Mouse (Mus musculus) liver, embryonic 15.5 days (tissue): ENCODE data around the gene 4933415F23Rik. TPM values are rescaled to one million over a fixed set of nuclear protein-coding genes. Genes with fewer than 3 reads are reported as not detected.

Experiments
- ATAC-seq: fragments of 200-750 bp; cut with Nextera tagmentation; 2 replicates; pipeline ENCODE4 v1.8.0; 2017; ENCODE audit warnings: moderate number of reproducible peaks, mild to moderate bottlenecking, moderate library complexity; ENCODE audit not compliant: insufficient read depth
- H3K27ac ChIP-seq: fragments of 300-500 bp; sonication (generic); replicated peaks from 2 replicates; pipeline ENCODE4 v1.5.1; 2015; ENCODE audit warnings: mild to moderate bottlenecking, inconsistent platforms
- H3K27me3 ChIP-seq: fragments of 300-500 bp; sonication (generic); 2 replicates; pipeline ENCODE4 v1.6.1; 2015; ENCODE audit warnings: mild to moderate bottlenecking, inconsistent platforms
- H3K36me3 ChIP-seq: fragments of 300-500 bp; sonication (generic); replicated peaks from 2 replicates; pipeline ENCODE4 v1.6.1; 2015; ENCODE audit warnings: moderate library complexity, mild to moderate bottlenecking, inconsistent platforms
- H3K4me1 ChIP-seq: fragments of 300-500 bp; sonication (generic); replicated peaks from 2 replicates; pipeline ENCODE4 v1.6.1; 2015; ENCODE audit warnings: inconsistent platforms
- H3K4me2 ChIP-seq: fragments of 300-500 bp; sonication (generic); 2 replicates; pipeline ENCODE4 v1.6.1; 2015; ENCODE audit warnings: moderate library complexity, mild to moderate bottlenecking, inconsistent platforms
- H3K4me3 ChIP-seq: fragments of 300-500 bp; sonication (generic); replicated peaks from 2 replicates; pipeline ENCODE4 v1.5.1; 2015; ENCODE audit warnings: mild to moderate bottlenecking, inconsistent platforms
- H3K9ac ChIP-seq: fragments of 300-500 bp; sonication (generic); 2 replicates; pipeline ENCODE4 v1.6.1; 2015; ENCODE audit warnings: moderate library complexity, mild to moderate bottlenecking, inconsistent platforms
- H3K9me3 ChIP-seq: fragments of 300-500 bp; sonication (generic); replicated peaks from 2 replicates; pipeline ENCODE4 v1.6.1; 2016; ENCODE audit warnings: inconsistent platforms
- whole genome bisulfite sequencing: fragments of 180-500 bp; shearing (Covaris S2); methylation state at CpG from one replicate; pipeline ENCODE4 v1.1.7; 2015; ENCODE audit warnings: mixed read lengths; ENCODE audit not compliant: insufficient replicate concordance; 5-methylcytosine and 5-hydroxymethylcytosine counted together
- polyA plus RNA-seq: library from polyadenylated mRNA; unstranded; fragments of >200 nt; fragmentation: Nextera tagmentation; extraction: Ambion mirVana; gene quantifications from 2 replicates; pipeline ENCODE4 v1.2.1, GENCODE M21; 2015

Gene 4933415F23Rik
- polyA plus RNA-seq, 1 experiment from 2014 or later: not detected

DNA sequence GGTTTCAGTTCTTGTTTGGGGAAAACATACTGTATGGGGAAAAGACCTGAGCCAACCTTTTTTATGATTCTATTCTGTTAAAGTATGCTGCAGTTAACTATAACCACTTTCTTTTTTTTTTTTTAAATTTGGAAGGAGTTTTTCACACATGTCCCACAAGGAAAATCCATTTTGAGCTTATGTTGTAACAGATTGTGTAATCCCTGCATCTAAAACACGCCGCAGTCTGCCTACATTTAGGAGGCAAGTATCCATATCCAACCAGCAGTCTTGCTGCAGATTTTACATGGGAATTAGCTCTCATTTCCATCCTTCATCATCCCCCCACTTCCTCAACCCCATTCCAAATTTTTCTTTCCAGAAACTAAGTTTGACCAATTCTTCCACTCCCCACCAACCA is 3.6 kb downstream of the 4933415F23Rik start:
- ATAC-seq: no peak
- Histone ChIP-seq H3K9me3 (no peaks in the 10 kb centered on the region), H3K9ac (no peak overlapping the region), H3K27ac (no peak overlapping the region), H3K4me3 (no peak overlapping the region), H3K4me2 (no peak overlapping the region), H3K27me3 (no peaks in the 10 kb centered on the region), H3K36me3 (no peaks in the 10 kb centered on the region), H3K4me1 (no peaks in the 10 kb centered on the region)
- WGBS: 69% methylated on average over 2 of the region's 2 CpGs

DNA sequence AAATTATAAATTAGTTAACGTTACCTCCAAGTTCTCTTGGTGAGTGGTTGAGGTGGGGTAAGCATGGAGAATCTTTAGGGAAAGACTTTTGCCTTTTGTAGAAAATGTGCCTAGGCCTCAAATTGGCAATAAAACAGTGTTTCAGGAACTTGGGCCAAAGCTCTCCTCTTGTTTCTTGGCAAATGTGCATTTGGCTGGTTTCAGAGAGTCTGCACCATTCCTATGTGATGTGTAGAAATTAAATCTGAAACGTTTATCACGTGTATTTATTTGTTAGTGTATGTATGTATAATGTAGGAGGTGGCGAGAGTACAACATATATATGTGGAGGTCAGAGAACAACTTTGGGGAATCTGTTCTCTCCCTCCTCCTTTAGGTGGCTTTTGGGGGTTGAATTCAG is 4.1 kb downstream of the 4933415F23Rik start:
- Histone ChIP-seq H3K9ac (no peak overlapping the region), H3K9me3 (no peaks in the 10 kb centered on the region), H3K27ac (no peak overlapping the region), H3K36me3 (no peaks in the 10 kb centered on the region), H3K4me1 (no peaks in the 10 kb centered on the region), H3K4me3 (no peak overlapping the region), H3K27me3 (no peaks in the 10 kb centered on the region), H3K4me2 (no peak overlapping the region)
- 55% methylated on average over 4 of the region's 4 CpGs for WGBS
- no peak for ATAC-seq

DNA sequence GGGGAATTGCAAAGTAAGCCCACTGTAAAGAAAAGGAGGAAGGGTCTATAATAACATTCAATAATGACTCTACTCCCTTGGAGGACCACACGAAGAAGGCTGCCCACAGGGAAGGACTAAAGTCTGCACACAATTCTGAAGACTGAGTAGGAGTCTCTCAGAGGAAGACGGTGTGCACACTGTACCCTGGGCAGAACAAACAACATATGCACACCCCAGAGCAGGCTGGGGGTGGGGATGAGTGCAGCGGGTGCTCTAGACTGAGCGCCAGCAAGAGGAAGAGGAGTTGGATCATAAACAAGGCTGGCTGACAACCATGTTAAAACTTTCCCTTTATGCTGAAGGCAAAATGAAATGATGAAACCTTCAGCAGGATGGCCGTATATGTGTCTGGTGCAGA is 34.3 kb downstream of the 4933415F23Rik start:
- ATAC-seq: no peak
- H3K36me3 ChIP-seq: no peaks in the 10 kb centered on the region
- H3K9ac ChIP-seq: no peak overlapping the region
- no peaks in the 10 kb centered on the region for H3K9me3 ChIP-seq
- H3K4me1 ChIP-seq: no peaks in the 10 kb centered on the region
- H3K4me2 ChIP-seq: no peak overlapping the region
- 56% methylated on average over 5 of the region's 5 CpGs for WGBS
- H3K27ac ChIP-seq: no peak overlapping the region
- H3K4me3 ChIP-seq: no peak overlapping the region
- no peaks in the 10 kb centered on the region for H3K27me3 ChIP-seq

DNA sequence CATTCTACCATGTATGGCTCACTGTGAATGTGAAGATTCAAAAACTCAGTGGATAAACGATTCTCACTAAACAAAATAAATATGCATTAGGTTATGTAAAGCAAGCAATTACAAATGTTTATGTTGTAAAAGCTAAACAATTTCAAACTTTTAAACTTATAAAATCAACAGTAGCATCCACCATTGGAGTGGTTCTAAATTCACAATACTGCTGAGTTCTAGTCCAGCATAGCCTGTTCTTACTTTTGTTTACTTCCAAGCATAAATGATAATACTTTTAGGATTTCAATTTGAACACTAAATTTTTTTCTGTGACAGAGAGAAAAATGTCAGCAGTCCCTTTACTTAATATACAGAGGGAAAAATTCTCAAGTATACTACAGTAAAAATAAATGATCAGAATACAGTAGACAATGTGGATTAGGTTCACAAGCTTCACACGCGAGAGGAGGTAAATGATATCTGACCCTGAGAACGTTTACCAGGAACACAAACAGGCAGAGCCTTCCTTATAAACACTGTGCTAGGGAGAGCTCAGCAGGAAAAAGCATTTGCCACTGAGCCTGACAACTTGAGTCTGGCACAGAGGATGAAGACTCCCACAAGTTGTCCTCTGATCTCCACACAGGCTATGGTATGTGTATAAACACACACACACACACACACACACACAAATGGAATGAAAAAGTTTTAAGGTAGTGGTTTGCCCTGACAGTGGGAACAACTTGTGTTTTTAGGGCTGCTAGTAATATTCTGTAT is 37.2 kb downstream of the 4933415F23Rik start:
- Histone ChIP-seq H3K4me3 (no peak overlapping the region), H3K36me3 (no peaks in the 10 kb centered on the region), H3K4me1 (no peaks in the 10 kb centered on the region), H3K27me3 (no peaks in the 10 kb centered on the region), H3K27ac (no peak overlapping the region), H3K9ac (no peak overlapping the region), H3K4me2 (no peak overlapping the region), H3K9me3 (no peaks in the 10 kb centered on the region)
- 30% methylated on average over 4 of the region's 4 CpGs for WGBS
- ATAC-seq: no peak

DNA sequence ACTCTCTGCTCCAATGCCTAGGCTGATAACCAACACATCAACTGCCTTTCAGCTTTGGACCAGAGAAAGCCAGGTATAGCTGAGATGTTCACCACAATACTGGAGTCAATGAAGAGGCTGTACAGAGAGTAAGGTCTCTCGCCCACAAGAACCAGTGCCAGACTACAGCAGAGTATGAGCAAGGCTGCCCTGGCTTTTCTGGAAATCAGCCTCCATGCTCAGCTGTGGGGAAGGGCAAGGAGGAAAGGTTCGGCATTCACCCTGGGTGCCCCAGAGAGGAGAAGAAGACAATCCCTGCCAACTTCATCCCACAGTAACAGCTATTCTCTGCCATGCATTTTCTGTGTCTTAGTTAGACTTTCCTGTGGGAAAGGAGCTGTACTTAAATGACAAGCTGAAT is 38.1 kb downstream of the 4933415F23Rik start:
- no peaks in the 10 kb centered on the region for H3K36me3 ChIP-seq
- H3K4me2 ChIP-seq: no peak overlapping the region
- H3K27me3 ChIP-seq: no peaks in the 10 kb centered on the region
- no peak overlapping the region for H3K4me3 ChIP-seq
- H3K9me3 ChIP-seq: no peaks in the 10 kb centered on the region
- 53% methylated on average over 2 of the region's 2 CpGs for WGBS
- ATAC-seq: no peak
- H3K9ac ChIP-seq: no peak overlapping the region
- H3K4me1 ChIP-seq: no peaks in the 10 kb centered on the region
- H3K27ac ChIP-seq: no peak overlapping the region

DNA sequence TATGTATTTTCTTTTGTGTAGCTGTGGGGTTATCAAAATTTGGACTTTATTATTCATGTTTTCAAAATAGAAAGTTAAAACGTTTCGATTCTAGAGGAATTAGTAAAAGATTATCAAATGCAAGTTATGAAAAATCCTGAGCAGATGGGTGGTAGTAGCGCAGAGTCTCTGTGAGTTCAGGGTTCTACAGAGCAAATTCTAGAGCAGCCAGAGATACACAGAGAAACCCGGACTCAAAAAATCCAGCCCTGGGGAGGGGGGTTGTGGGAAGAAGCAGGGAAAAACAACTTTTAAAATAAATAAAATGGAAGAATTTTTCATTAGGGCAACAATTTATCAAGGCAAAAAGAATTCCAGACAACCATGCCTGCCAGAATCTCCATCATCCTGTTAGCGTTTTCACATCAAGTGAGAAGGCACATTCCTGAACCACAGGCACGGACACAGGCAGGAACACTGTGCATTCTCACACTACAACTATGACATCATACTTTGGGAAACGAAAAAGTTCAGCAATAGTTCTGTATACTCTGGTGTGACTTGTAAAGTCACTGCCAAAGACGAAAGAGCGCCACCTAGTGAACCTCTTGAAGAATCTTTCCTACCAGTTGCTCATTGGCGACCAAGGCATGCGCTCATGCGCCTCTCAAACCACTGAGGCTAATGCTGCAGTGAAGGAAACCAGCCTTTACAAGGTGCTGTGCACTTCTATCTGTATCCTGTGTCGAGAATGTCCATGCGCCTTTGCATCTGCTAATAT is 40.3 kb downstream of the 4933415F23Rik start:
- no peak overlapping the region for H3K4me2 ChIP-seq
- no peak overlapping the region for H3K4me3 ChIP-seq
- 18% methylated on average over 14 of the region's 14 CpGs for WGBS
- H3K27ac ChIP-seq: no peak overlapping the region
- no peak for ATAC-seq
- no peak overlapping the region for H3K9ac ChIP-seq
- no peaks in the 10 kb centered on the region for H3K36me3 ChIP-seq
- H3K9me3 ChIP-seq: no peaks in the 10 kb centered on the region
- no peaks in the 10 kb centered on the region for H3K27me3 ChIP-seq
- H3K4me1 ChIP-seq: no peaks in the 10 kb centered on the region

DNA sequence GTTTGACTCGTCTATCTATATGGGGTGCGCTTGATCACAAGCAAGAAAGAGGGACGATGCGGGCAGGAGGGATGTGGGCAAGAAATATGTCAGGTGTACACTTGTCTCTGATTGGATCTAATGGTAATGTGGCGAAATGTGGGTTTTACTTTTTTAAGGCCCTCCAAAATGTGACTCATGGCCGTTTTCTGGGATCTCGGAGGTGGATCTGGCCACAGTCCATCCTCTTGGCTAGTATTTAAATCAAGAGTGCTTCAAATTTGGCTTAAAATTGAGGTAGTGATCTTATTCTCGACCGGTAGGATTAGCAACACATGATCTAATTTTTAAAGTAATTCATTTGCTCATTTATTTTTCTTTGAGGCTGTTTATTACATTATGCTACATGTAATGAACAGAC is 42.0 kb downstream of the 4933415F23Rik start:
- Histone ChIP-seq H3K27me3 (no peaks in the 10 kb centered on the region), H3K27ac (no peak overlapping the region), H3K9me3 (no peaks in the 10 kb centered on the region), H3K36me3 (no peaks in the 10 kb centered on the region), H3K9ac (no peak overlapping the region), H3K4me2 (no peak overlapping the region), H3K4me3 (no peak overlapping the region), H3K4me1 (no peaks in the 10 kb centered on the region)
- 70% methylated on average over 9 of the region's 9 CpGs for WGBS
- ATAC-seq: no peak
